Mouse (Mus musculus): Measurements from ENCODE around the gene Ophn1.

- TF ChIP-seq CTCF (IDR thresholded peaks at IDR 0.05; ENCODE audit: low read depth, low read length) (no peak), POLR2A (IDR thresholded peaks at IDR 0.05; ENCODE audit: borderline replicate concordance, low read depth, low read length) (no peak)
These were observed at the start of gene Ophn1 for GRCm38 (mm10) chrX:98890406-98891116.
